Mouse (Mus musculus) layer of hippocampus, adult 9-11 months (tissue): Measurements from ENCODE around the gene Cenpo.

Experiments
- DNase-seq: peaks from one replicate; pipeline ENCODE4 v3.0.0; 2022

The Cenpo gene

DNA sequence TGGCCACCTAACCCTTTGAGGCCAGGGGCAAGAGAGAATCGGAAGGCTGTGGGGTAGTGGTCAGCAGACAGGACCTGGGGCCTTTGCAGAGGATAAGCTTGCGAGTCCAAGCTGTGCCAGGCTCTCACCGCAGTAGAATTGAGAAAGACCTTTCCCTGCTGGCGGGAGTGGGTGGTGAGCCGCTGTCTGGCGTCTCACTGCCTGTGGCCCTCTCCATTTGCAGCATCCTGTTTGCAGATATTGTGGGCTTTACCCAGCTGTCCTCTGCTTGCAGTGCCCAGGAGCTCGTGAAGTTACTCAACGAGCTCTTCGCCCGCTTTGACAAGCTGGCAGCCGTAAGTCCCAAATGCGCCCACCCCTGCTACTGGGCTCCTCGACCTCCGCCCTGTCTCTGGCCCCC is 39.5 kb downstream of the Cenpo start:
- peak; percentile 74 for DNase-seq

DNA sequence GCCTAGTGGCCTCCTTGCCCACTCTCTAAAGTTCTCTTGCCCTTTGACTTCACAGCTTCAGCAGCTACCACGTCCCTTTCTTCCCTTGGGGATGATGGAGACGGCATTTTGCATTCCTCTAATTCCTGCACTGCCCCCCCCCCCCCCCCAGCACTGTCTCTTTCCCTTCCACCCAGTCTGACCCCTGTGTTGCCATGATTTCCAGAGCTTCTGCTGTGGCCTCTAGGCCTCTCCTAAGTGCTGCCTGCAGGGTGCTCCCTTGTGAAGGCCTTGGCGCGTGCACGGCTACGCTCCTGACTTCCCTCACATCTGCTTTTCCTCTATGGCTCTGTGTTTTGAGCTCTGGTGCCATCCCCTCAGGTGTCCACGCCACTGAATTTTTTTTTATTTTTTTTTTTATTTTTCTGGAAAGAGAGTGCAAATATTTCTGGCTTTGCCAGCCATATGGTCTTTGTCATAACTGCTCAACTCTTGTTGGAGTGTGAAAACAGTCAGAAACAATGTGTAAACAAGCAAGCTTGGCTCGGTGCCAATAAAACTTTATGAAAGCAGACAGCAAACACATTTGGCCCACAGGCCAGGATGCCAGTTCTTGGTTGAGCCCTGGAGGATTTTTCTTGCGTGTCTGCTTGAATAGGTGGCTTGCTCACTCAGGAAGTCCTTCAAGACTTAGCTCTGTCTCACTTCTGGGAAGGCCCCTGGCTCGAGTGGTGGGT is 40.9 kb downstream of the Cenpo start:
- DNase-seq, result no peak

DNA sequence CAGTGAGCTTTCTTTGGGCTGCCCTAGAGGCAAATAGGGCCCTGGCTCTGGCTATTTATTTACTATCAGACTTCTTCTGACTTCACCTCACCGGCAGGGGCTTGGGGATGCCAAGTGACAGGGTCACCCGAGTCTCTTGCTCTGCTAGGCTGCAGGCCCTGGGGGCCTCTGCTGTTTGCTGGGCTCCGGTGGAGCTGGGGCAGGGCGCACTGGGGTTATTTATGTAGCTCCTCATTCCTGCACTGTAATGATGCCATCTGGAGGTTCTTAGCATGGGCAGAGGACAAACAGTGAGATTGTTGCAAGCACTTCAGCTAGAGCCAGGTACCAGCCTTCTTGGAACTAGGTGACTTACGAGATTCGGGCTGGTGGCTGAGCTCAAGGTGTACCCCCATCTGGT is 41.6 kb downstream of the Cenpo start:
- DNase-seq, result no peak

DNA sequence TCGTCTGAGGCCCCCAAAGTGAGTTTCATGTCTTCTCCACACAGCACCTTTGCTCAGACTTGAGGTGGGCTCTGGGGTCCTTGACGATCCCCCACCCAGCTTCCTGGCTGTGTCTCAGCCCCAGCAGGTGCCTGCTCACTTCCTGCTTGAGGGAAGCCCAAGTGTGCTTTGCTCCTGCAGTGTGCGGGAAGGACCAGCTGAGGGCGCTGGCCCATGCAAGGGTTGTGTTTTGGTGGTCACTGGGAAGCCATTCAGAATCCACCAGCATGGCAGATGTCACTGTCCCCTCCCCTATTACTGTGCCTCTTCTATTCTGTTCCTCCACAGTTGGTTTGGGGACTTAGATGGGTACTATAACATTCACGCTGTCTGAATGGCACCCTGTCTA is 45.0 kb downstream of the Cenpo start:
- no peak for DNase-seq

DNA sequence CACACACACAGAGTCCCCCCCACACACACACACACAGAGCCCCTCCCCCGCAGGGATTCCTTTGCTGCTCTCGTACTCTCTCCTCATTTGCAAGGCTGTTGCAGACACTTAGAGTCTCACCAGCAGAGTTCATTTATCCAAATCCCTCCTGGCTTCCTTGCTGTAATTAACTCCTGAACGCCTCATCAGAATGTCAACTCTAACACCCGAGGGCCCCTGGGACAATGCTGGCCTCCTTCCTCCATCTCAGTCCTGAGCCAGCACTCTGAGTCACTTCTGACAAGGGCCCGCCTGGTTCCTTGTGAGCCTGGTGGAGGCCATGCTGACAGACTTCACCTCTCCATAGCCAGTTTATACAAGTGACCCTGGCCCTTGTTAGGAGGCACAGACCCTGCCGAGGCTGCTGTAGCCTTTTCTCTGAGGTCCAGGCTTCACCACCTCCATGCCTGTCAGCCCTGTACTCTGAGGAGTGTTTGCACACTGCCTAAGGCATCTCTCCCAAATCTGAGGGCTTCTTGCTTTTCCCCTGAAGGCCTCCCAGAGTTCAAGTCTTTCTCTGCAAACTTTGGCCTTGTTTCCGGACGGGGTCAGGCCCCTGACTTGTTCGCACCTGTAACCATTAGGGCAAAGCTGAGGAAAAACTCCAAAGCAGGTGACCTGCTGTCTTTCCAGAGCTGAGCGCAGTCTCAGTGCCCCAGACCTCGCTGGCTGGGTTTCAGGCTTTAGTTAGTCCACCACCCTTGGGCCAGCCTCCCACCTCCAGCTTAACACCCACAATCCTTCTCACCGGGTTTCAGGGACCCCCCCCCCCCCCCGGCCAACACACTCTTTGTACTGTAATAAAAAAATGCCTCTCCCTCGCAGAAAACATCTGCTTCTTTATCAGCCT is 45.7 kb downstream of the Cenpo start:
- no peak for DNase-seq

DNA sequence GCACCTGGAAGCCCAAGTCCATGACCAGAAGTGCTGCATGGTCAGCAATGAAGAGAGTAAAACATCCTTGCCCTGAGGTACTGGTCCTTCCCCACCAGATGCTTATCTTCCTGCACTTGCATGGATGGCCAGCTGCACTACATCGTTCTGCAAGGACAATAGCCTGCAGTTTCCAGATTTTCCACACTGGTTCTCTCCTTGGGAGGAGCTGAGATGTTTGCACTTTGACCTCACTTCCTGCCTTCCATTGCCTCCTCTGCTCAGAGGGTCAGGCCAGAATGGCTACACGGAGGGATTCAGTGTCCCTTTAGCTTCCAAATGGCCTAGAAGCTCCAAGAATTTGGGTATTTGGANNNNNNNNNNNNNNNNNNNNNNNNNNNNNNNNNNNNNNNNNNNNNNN is 49.4 kb downstream of the Cenpo start:
- no peak for DNase-seq

DNA sequence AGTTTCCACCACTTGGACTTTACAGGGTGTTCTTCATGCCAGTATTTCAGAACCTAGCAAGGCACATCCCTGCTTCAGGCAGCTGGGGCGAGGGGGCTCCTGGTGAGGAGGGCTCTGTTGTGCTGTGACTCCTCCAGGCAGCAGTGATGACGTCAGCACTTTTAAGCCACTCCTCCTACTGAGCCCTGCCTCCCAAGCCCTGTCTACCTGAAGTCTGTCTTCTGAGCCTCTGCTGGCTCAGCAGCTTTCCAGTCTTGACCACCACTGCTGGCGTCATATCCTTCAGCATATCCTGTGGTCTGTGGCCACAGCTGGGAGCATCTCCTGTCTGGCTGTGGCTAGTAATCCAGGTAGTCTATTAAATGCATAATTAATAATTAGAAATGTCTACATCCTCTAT is 53.6 kb downstream of the Cenpo start:
- no peak for DNase-seq

DNA sequence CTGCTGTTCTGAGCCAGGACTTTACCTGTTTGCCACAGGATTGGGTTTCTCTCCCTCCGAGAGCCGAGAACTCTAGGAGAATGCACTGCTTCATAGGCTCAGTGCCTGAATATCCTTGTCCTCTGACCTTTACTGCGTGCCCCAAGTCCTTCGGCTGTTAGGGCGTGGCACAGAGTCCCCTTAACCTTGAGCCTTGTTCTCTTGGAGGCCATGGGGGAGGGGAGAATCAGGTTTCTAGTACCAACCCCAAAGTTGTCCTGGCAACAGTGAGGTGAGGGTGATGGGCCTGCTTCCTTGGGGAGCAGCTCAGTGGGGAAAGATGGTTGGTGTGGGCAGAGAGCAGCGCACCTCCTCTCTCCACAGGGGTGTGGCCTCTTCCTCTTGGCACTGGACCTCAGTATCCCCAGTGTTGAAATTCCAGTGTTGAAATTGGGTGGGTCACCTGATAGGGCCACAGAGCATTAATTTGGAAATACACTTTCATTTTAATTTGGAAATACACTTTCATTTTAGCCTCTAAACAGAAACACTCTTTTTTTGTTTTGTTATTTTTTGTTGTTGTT is 54.3 kb downstream of the Cenpo start:
- DNase-seq, result no peak

DNA sequence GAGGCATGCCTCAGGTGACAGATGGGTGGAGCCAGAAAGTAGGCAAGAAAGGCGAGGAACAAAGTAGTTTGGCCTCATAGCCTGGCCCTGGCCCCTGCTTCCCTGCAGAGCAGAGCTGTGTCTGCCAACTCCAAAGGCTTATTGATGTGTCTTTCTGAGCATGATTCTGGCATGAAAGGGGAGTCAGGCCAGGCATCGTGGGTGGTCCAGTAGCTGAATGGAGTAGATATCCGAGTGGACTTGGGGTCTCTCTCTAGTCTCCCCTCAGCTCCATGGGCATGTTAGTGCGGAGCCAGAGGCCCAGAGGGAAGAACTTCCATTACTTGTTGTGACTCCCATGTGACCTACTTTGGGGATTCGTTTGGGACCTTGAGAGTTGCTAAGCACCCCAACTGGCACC is 55.3 kb downstream of the Cenpo start:
- no peak for DNase-seq

DNA sequence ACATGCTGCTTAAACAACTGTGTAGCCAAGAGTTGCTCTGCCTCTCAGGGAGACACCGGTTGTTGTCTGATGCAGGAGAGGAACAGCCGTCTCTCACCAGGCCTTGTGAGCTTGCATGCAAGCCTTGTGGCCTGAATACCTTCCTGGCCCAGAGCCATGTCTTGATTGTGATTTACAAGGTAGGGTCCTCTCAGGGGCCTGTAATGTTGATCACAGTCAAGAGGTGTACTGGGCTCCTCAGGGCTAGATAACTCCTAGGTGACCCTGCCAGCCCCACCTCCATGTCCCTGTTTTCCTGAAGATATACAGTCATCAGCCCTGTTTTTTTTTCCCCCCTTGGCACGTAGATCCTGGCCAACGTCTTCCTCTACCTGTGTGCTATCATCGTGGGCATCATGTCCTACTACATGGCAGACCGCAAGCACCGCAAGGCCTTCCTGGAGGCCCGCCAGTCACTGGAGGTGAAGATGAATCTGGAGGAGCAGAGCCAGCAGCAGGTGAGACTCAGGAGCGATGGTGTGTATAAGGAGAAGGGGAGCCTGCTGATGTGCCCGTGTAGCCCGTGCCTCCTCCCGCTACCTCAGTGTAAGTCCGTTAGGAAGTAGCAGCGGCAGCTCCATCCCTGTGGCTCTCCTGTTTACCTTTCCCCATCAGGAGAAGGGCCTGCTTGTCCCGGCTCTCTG is 60.8 kb downstream of the Cenpo start:
- DNase-seq, result no peak

DNA sequence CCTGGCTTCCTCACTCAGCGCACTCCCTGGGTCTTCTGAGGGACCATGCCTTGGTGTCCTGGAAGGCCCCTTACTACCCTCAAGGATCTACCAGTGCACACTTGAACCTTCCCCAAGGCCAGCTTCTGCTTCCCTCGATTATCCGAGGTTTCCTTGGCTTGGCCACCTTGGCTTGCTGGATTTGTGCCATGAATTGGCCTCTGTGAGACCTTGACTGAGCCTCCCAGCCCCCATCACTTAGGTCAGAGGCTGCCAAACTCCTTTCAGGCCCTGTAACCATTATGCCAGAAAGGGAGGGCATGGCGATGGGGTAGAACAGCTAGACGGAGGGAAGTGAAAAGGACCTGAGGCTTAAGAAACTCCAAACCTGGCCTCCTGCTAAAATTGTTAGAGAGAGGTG is 64.5 kb downstream of the Cenpo start:
- no peak for DNase-seq

DNA sequence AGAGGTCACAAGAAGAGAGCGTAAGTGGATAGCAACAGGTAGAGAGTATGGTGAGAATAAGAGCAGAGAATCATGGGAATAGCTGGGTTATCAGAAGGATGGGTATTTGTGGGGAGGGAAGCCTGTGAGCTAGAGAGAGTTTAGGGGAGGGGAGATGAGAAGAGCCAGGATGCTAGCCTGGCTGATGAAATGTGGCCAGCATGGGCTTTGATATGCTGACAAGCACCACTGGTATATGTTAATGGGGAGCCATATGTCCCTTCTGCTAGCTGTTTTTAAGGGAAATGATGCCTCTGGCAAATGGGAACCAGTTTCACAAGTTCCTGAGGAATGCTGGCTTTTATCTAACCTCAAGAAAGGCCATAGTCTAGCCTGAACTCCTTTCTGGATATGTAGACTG is 65.0 kb downstream of the Cenpo start:
- no peak for DNase-seq

DNA sequence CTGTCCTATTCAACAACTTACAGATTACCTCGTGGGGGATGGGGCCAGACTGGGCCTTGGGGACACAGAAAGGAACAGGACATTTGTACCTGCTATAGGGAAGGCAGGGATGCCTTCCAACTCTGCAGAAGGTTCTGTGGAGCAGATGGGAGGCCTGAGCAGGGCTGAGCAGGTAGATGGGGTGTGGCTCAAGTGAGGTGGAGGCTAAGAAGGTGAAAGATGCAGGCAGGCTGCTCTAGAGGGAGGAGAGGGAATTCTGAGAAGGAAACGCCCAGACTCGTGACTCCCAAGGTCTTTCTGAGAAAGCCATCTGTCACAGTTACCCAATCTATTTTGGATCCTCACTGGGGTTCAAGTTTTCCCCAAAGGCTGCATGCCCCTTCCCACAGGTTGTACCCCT is 67.1 kb downstream of the Cenpo start:
- no peak for DNase-seq

DNA sequence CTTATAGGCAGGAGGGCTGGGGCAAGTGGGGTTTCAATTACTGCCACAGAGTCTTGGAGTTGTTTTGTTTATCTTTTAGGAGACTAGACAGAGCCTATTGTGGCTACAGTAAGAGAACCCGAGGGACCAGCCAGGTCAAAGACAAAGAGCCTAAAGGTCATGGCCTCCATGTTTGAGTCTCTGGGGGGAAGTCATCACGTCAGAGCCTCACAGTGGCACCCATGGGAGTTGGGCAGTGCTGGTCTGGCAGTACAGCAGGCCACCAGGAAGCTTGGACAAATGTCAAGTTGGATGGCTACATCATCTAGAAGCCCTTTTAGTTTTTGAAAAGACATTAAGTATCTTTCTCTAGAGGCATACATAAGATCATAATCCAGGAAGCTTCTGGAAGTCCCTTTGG is 71.2 kb downstream of the Cenpo start:
- DNase-seq, result no peak

DNA sequence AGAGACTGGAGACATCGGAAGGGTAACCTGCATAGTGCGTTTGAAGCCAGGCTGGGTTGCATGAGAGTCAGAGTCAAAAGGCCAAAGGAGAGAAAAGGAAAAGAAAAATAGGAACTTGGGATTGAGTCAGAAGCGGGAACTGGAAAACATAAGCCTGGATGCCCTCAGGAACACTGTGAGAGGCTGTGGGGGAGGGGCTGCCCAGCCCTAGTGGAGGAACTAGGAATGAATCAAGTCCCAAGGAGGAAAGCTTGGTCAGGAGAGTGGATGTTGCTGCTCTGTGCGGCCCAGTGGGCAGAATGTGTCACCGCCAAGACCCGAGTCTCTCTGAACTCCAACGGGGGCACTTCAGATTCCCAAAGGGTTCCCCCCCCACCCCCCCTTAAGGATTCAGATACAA is 73.8 kb downstream of the Cenpo start:
- no peak for DNase-seq

DNA sequence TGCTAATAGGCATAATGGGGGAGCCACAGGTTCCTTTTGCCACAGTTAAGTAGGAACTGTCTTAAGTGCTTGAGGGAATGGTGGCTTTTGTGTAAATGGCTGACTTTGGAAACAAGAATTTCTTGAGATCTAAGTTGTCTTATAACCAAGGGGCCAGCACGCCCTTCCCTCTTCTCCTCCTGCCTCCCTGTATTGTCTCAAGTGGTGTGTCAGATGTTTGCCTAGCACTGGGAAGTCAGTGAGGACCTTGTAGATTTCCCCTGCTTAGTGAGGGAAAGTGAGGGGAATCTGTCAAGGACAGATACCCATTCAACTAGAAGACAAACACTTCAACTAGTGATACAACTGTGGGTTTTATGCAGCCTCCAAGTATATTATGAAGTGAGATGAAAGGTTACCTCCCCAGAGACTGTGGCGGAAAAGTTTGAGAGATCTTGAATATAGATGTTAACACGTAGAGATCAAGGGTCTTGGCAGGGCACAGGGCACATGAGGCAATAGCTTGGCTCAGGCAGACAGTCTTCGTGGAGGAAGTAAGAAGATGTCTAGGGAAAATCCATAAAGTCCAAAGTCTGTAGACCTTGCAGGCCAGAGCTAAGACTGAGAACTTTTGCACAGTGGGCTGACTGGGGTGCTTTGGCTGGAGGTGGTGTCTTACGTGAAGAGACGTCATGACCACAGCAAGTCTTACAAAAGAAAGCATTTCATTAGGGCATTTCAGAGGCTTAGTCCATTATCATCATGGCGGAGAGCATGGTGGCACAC is 75.0 kb downstream of the Cenpo start:
- DNase-seq, result no peak

DNA sequence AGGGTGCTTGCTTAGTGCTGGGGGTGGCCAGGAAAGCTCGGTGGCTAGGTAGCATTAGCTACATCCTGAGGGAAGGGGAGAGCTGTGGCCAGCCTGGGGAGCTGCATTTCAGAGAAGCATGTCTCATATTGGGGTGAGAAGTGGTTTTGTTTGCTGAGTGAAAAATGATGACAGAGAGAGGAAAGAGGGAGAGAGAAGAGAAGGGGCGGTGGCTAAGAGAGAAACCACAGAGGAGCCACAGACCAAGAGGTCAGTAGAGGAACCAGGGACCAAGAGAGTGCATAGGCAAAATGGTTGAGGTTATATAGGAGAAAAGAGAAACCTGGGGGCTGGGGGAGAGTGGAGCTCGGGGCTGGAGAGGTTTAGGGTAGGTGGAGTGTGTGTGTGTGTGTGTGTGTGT is 75.9 kb downstream of the Cenpo start:
- DNase-seq, result no peak

DNA sequence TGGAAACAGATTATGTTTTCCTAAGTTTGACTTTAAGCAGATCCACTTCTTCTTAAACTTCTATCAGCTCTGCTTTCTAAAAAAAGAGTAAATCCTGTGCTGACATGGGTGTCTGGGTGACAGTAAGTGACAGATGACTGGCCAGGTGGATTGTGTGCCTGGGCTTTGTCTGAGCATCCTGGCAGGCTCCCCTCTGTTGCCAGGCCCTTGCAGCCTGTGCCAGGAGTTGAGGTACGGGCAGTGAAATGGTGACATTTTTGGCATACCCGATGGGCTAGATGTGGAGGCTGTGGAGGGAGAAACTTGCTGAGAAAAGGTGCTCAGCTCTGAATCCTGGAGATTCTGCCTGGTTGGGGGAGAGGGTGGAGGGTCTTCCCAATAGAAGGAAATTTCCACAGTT is 76.6 kb downstream of the Cenpo start:
- DNase-seq, result no peak

DNA sequence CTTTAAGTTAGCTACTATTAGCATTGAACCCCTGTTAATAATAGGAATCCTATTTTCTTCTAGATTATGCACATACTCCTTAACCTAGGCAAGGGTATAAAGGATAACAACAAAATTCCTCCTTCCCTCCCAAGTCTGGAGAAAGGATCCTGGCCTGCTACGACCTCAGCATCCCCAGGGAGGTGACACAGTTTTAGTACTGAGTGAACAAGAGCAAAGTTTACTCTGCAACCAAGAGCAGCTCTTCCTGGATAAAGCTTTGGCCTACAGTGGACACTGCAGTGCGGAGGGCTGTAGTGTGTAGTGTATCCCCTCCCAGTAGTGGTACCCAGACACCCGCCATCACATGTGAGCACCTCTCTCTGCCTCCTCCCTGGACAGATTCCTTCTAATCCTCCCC is 82.1 kb downstream of the Cenpo start:
- no peak for DNase-seq

DNA sequence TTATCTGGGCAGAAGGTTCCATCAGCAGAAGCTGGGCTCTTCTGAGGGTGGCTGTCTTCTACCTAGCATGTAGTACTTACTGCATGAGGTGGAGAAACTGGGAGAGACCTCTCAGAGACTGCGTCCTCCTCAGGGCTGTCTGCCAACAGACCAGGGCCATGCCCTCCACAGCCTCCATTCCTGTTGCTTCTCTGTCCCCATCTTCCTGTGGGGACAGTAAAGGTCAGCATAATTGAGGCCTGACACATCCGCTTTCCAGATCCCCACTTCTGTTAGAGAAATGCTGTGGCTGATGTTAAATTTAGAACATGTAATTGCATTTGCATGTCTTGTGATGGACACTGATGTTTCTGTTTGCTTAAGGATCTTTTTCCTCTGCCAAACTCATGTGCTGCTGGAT is 83.2 kb downstream of the Cenpo start:
- DNase-seq, result no peak
